Mouse (Mus musculus) embryonic facial prominence, embryonic 10.5 days (tissue): Measurements from ENCODE around the gene Riox2. TPM values are rescaled to one million over a fixed set of nuclear protein-coding genes. Genes with fewer than 3 reads are reported as not detected.
A peak's percentile ranks its signal among the peaks of the same experiment; 100 is the strongest.

Experiments
- DNase-seq: peaks from one replicate; pipeline ENCODE4 v3.0.0-alpha.2; 2017; ENCODE audit warnings: low spot score
- H3K27ac ChIP-seq: fragments of 300-500 bp; sonication (generic); replicated peaks from 2 replicates; pipeline ENCODE4 v1.5.1; 2016; ENCODE audit warnings: mild to moderate bottlenecking
- H3K27me3 ChIP-seq: fragments of 300-500 bp; sonication (generic); replicated peaks from 2 replicates; pipeline ENCODE4 v1.6.1; 2016; ENCODE audit warnings: low read depth, mild to moderate bottlenecking; ENCODE audit not compliant: poor library complexity, severe bottlenecking
- H3K36me3 ChIP-seq: fragments of 300-500 bp; sonication (generic); replicated peaks from 2 replicates; pipeline ENCODE4 v1.6.1; 2016; ENCODE audit warnings: mild to moderate bottlenecking, moderate library complexity
- H3K4me1 ChIP-seq: fragments of 300-500 bp; sonication (generic); 2 replicates; pipeline ENCODE4 v1.6.1; 2016
- H3K4me3 ChIP-seq: fragments of 300-500 bp; sonication (generic); 2 replicates; pipeline ENCODE4 v1.5.1; 2016; ENCODE audit warnings: mild to moderate bottlenecking, moderate library complexity
- H3K9me3 ChIP-seq: fragments of 300-500 bp; sonication (generic); 2 replicates; pipeline ENCODE4 v1.6.1; 2016; ENCODE audit warnings: mild to moderate bottlenecking
- WGBS: fragments of 180-500 bp; shearing (Covaris S2); methylation state at CpG from one replicate; pipeline ENCODE4 v1.1.7; 2016; 5-methylcytosine and 5-hydroxymethylcytosine counted together
- polyA plus RNA-seq: library from polyadenylated mRNA; unstranded; fragments of >200 nt; fragmentation: Nextera tagmentation; extraction: Ambion mirVana; gene quantifications from 2 replicates; pipeline ENCODE4 v1.2.1, GENCODE M21; 2016

Riox2 gene
- polyA plus RNA-seq, 1 experiment from 2014 or later = 37.1 TPM

DNA sequence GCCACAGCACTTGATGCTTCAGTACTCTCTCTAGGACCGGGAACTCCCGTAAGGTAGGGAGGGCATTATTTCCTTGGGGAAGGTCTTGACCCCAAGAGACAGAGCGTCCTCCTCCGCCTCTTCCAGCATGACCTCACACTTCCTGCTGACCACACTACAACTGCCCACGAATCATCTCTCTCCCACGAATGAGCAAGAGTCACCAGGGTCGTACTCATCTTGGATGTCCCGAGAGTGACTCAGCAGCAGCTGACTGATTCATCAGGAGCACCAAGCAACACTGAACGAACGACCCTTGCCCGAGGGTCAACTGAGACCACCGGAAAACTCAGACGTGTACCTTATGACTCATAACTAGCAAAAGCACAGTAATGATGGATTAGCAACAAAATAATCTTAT, 58.0 kb downstream of the Riox2 start:
- no peak for DNase-seq
- H3K27me3 ChIP-seq = no peaks in the 10 kb centered on the region
- H3K36me3 ChIP-seq = peaks cover 15% of the 10 kb centered on the region
- WGBS = 87% methylated on average over 13 of the region's 13 CpGs
- no peak overlapping the region for H3K27ac ChIP-seq
- H3K9me3 ChIP-seq = no peaks in the 10 kb centered on the region
- H3K4me1 ChIP-seq = 0 out of 2 replicates have a peak, but pooled peaks cover 3% of the 10 kb centered on the region
- H3K4me3 ChIP-seq = no peak overlapping the region

DNA sequence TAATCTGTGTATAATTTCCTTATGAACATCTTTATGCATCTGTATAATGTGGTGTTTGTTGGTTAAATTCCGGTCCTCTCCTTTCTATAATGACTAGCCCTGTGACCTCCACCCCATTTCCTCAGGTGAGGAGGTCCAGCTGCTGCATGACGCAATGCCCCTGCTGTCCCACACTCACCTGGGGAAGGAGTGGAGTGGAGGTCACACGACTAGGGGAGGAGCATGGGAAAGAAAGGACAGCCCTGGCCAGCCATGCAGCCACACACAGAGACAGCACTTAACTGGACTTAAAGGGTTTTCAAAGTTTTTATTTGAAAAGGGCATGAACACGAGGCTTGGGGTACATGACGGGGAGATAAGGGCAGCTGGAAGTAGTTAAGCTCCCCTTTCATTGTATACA, 59.7 kb downstream of the Riox2 start:
- Histone ChIP-seq H3K9me3 (no peaks in the 10 kb centered on the region), H3K4me3 (no peak overlapping the region), H3K36me3 (peaks cover 26% of the 10 kb centered on the region), H3K4me1 (0 out of 2 replicates have a peak, but pooled peaks cover 3% of the 10 kb centered on the region), H3K27me3 (no peaks in the 10 kb centered on the region), H3K27ac (no peak overlapping the region)
- WGBS = 81% methylated on average over 5 of the region's 5 CpGs
- no peak for DNase-seq

DNA sequence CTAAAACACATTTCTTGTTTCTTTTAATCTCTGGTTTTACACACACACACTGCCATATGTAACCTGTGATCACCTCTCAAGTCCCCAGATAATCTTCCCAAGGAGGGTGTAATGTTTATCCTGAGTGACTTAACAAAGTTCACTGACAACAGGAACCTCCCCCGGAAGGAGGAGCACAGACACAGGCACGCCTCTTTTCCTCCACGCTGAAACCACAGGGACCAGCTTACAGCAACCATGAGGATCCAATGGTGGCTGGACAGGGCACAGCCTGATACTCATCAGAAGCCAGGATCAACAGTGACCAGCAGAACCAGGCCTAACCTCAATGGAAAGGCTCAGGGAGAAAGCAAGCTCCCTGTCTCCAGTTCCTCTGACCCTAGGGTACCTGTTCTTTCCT, 61.0 kb downstream of the Riox2 start:
- WGBS = 39% methylated on average over 3 of the region's 3 CpGs
- DNase-seq = no peak

DNA sequence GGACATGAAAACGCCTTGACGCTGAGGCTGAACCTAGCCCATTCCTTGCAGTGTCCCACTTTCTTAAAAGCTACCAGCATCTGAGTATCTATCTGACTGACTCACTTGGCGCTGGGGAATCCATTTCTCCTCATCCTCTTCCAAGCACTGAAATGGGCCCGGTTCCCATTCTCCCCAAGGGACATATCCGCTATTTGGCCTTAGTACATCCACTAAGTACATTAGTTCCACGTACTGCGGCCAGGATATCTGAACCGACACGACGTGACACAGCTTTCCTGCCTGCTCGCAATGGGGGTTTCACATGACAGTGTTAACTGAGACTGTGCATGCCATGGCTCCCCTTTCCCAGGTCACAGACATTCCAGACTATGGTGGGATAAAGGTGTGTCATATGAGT, 62.8 kb downstream of the Riox2 start:
- Histone ChIP-seq H3K27me3 (no peaks in the 10 kb centered on the region), H3K27ac (no peak overlapping the region), H3K4me3 (no peak overlapping the region), H3K4me1 (0 out of 2 replicates have a peak, but pooled peaks cover 3% of the 10 kb centered on the region), H3K9me3 (no peaks in the 10 kb centered on the region), H3K36me3 (peaks cover 29% of the 10 kb centered on the region)
- DNase-seq = no peak
- WGBS = 82% methylated on average over 11 of the region's 11 CpGs

More for the DNA sequence above, 61.0 kb downstream of the Riox2 start:
- H3K27ac ChIP-seq = no peak overlapping the region
- H3K4me3 ChIP-seq = no peak overlapping the region
- no peaks in the 10 kb centered on the region for H3K9me3 ChIP-seq
- H3K27me3 ChIP-seq = no peaks in the 10 kb centered on the region
- peaks cover 31% of the 10 kb centered on the region for H3K36me3 ChIP-seq
- 0 out of 2 replicates have a peak, but pooled peaks cover 3% of the 10 kb centered on the region for H3K4me1 ChIP-seq

DNA sequence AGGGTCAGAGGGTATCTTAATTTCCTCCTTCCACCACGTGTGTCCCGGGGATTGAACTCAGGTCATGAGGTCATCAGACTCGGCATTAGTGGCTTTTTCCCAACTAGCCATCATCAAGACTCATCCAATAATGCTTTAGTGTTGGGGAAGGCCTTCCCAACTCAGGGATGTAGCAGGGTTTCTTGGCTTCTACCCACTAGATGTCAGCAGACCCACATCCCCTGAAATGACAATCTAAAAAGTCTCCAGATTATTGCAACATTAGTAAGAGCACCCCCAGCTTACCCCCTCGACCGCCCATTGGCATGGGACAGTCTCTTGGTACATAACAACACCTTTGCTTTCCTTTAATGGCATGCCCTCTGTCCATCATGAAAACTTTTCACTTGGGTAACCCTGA, 64.1 kb downstream of the Riox2 start:
- DNase-seq = no peak
- WGBS = 76% methylated on average over 5 of the region's 5 CpGs
- Histone ChIP-seq H3K36me3 (peaks cover 17% of the 10 kb centered on the region), H3K4me1 (0 out of 2 replicates have a peak, but pooled peaks cover 3% of the 10 kb centered on the region), H3K27me3 (no peaks in the 10 kb centered on the region), H3K9me3 (no peaks in the 10 kb centered on the region), H3K4me3 (no peak overlapping the region), H3K27ac (no peak overlapping the region)

DNA sequence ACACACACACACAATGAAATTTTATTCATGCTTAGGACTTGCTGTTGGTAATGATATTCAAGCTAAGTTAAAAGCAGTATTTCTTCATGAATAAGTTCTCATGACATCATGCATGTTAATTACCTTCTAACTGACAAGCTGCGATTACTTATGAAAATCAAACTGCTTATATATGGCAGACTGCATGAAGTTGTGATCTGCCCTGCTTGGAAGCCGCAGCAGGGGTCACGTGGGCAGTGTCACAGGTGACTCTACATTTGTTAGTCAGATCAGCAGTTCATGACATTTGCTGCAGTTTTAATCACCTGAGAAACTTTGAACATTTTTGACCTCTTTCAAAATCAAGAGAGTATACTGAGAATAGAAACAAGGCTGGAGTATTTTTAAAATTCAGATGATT, 69.4 kb downstream of the Riox2 start:
- no peak for DNase-seq
- WGBS = 87% methylated on average over 3 of the region's 3 CpGs
- Histone ChIP-seq H3K4me3 (no peak overlapping the region), H3K27me3 (no peaks in the 10 kb centered on the region), H3K4me1 (peaks cover 19% of the 10 kb centered on the region), H3K36me3 (peaks cover 8% of the 10 kb centered on the region), H3K27ac (no peak overlapping the region), H3K9me3 (no peaks in the 10 kb centered on the region)

DNA sequence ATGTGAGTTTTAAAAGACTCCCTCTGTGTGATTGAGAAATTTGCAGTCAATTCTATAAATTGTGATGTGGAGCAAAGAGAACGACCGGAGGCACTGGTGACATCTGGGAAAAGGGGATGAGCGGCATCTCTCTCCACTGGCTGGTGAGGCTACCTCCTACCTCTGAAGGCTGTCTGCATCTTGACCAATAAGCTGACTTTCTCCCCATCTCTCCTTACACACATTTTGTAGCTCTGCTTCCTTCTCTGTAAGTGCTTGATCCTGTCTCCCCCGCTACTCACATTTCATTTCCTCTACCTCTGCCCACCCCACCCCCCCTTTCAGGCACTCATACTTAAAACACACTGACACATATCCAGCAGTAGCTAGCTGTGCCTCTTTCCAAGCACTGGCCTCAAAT, 69.8 kb downstream of the Riox2 start:
- H3K4me1 ChIP-seq = peaks cover 19% of the 10 kb centered on the region
- H3K4me3 ChIP-seq = no peak overlapping the region
- H3K36me3 ChIP-seq = peaks cover 4% of the 10 kb centered on the region
- WGBS = 56% methylated on average over 4 of the region's 4 CpGs
- no peaks in the 10 kb centered on the region for H3K27me3 ChIP-seq
- no peaks in the 10 kb centered on the region for H3K9me3 ChIP-seq
- H3K27ac ChIP-seq = no peak overlapping the region
- peak; percentile 21 for DNase-seq

Other genes with a start within 250 kb of the Riox2 start
- not detected in 2 replicates for gene Olfr201, start 199.1 kb upstream of the Riox2 start, polyA plus RNA-seq
- gene Olfr202, start 185.0 kb upstream of the Riox2 start, polyA plus RNA-seq = not detected in 2 replicates
- not detected in 2 replicates for gene Olfr203, start 172.9 kb upstream of the Riox2 start, polyA plus RNA-seq
- gene Olfr204, start 153.5 kb upstream of the Riox2 start, polyA plus RNA-seq = not detected in 2 replicates
- gene Olfr205, start 140.6 kb upstream of the Riox2 start, polyA plus RNA-seq = not detected in 2 replicates
- gene Olfr206, start 122.5 kb upstream of the Riox2 start, polyA plus RNA-seq = not detected in 2 replicates
- not detected in 2 replicates for gene Olfr209, start 107.8 kb upstream of the Riox2 start, polyA plus RNA-seq
- 0.05 and 0.06 TPM in 2 replicates for gene Gabrr3, start 64.4 kb upstream of the Riox2 start, polyA plus RNA-seq
- 6.9 and 7.1 TPM in 2 replicates for gene Crybg3, start 129.2 kb downstream of the Riox2 start, polyA plus RNA-seq
- 41.6 and 43.4 TPM in 2 replicates for gene Arl6, start 167.6 kb downstream of the Riox2 start, polyA plus RNA-seq